Mouse (Mus musculus) retina, embryonic 14.5 days (tissue): ENCODE measurements at regions not wholly inside any gene's neighbourhood (a gene's known extent, or its start where the extent isn't known, plus 50 kb on each side); places are given as distances from the start of the nearest gene placed in this dataset.

Experiments used
- DNase-seq: peaks from one replicate; pipeline ENCODE4 v3.0.0-alpha.2; 2015; ENCODE audit warnings: low spot score

DNA sequence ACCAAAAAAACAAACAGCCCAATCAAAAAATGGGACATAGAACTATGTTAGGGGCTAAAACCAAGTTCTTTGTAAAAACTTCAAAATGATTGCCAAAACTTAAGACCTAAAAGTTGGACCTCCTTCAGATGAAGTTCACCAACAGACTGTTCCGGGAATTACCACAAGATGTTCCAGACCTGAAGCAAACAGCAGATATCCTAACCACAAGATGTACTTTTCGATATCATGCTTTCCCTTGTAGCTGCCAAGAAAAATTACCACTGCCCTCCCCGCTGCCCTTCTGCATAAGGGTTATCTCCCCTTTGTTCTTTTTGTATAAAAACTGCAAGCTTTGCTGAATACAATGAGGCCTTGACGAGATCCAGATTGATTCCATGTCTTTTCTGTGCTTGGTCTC lies 214.0 kb upstream of the Ube2dnl1 start:
- DNase-seq: no peak

DNA sequence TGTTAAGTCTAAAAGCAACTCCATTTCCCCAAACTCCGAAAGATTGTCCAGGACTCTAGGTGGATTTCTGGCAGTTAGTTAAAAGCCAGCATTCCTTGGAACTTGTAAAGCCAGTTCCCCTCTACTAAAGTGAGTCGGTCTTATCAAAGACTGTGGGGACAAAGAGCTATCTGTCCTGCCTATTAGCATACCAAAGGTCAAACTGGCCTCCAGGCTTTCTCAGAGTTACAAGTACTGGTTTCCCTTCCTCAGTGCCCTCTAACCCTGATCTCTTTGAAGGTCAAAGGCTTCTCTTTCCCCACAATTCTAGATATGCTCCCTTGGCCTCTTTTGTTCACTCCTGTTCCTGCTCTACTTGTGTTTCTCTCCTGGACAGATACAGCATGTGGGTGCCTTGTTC lies 210.3 kb upstream of the Ube2dnl1 start:
- DNase-seq: no peak

DNA sequence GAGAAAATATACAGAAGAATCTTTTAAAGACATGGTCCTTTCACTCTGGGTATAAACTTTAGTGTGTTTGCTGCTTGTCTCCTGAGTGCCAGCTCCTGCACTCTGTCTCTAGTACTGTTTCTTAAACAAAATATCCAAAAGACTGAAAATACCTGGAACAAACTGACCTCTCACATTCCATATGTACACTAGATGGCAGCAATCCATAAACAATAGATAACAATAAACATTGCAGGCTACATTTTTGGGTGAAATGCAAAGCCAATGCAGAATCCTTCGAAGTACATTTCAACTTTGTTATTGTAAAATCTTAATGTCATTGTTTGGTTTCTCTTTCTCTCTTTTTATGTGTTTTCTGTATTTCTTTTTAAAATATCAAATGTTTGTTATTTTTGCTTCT lies 176.6 kb upstream of the Ube2dnl1 start:
- peak; percentile 4 for DNase-seq
